11 mouse cellular contexts compared by ENCODE assay signal in genomic region chr4:150007444-150007843, GRCm38 (mm10). TPM values are rescaled to one million over a fixed set of nuclear protein-coding genes. Genes with fewer than 3 reads are reported as not detected.
DNase-seq lines count a peak whose midpoint lies in the region; ATAC-seq and TF ChIP-seq lines count a peak whose summit lies in the region.
"Had no signal": no experiment of that assay in that cellular context is flagged by ENCODE, and none has a peak within 500 bp of the region (broad histone marks: within the 10 kb centered on the region; RNA-seq: fewer than 3 reads in every experiment).

No protein-coding gene starts in this region.

- no peak for ATAC-seq in kidney, postnatal 0 days (replicated peaks; ENCODE audit: low FRiP score, low read depth)
- no peak for ATAC-seq in embryonic facial prominence, embryonic 14.5 days (ENCODE audit: low read depth)
- peak; percentile 13 for ATAC-seq in lung, postnatal 0 days
- no peak for ATAC-seq in forebrain, embryonic 11.5 days (replicated peaks; ENCODE audit: low FRiP score)
- ATAC-seq: CD4-positive, CD25-positive, alpha-beta regulatory T cell, adult 4 months had no signal

- H3K4me2 ChIP-seq in kidney, postnatal 0 days (ENCODE audit: low read length), result peak overlapping the region; percentile 89
- no peak overlapping the region for H3K4me2 ChIP-seq in embryonic facial prominence, embryonic 14.5 days (ENCODE audit: low read depth, low read length)
- peak overlapping the region; percentile 88 for H3K4me2 ChIP-seq in lung, postnatal 0 days (replicated peaks; ENCODE audit: low read depth, low read length)
- no peak overlapping the region for H3K4me2 ChIP-seq in forebrain, embryonic 11.5 days (ENCODE audit: low read depth, low read length, severe bottlenecking)

- H3K27ac ChIP-seq in kidney, postnatal 0 days, result peak overlapping the region; percentile 99
- H3K27ac ChIP-seq in embryonic facial prominence, embryonic 14.5 days (replicated peaks; ENCODE audit: low read depth, low read length), result no peak overlapping the region; the same call in 1 of the 2 replicates
- peak overlapping the region; percentile 97 for H3K27ac ChIP-seq in lung, postnatal 0 days (ENCODE audit: low read length)
- no peak overlapping the region for H3K27ac ChIP-seq in forebrain, embryonic 11.5 days (ENCODE audit: low read depth, low read length)

- H3K9ac ChIP-seq in kidney, postnatal 0 days (ENCODE audit: low read depth, low read length), result no peak overlapping the region
- H3K9ac ChIP-seq in embryonic facial prominence, embryonic 14.5 days (ENCODE audit: low read depth, low read length), result 0 out of 2 replicates have a peak overlapping the region, but pooled peaks have one; percentile 91
- 0 out of 2 replicates have a peak overlapping the region, but pooled peaks have one; percentile 81 for H3K9ac ChIP-seq in lung, postnatal 0 days (replicated peaks; ENCODE audit: low read depth)
- H3K9ac ChIP-seq in forebrain, embryonic 11.5 days (ENCODE audit: low read length), result no peak overlapping the region

- peak; percentile 54 for DNase-seq in gastrocnemius, adult 18-20 months (ENCODE audit: low spot score)
- DNase-seq in gastrocnemius, adult 8-10 months (ENCODE audit: low spot score in 2 of 2), result no peak
- DNase-seq in kidney, postnatal 0 days (ENCODE audit: low spot score), result peak; percentile 49
- DNase-seq in kidney, postnatal 36 days, result no peak
- no peak for DNase-seq in embryonic facial prominence, embryonic 14.5 days (ENCODE audit: low spot score)
- DNase-seq in lung, postnatal 0 days (ENCODE audit: low spot score), result peak; percentile 87
- DNase-seq in right cerebral cortex, postnatal 4 days, result no peak
- no peak for DNase-seq in forebrain, embryonic 11.5 days (ENCODE audit: low spot score)
- DNase-seq: forebrain, postnatal 0 days had no signal

- no peaks in the 10 kb centered on the region for H3K36me3 ChIP-seq in kidney, postnatal 0 days (ENCODE audit: insufficient read depth, low read length)
- no peaks in the 10 kb centered on the region for H3K36me3 ChIP-seq in embryonic facial prominence, embryonic 14.5 days (ENCODE audit: control insufficient read depth, insufficient read depth, low read length)
- no peaks in the 10 kb centered on the region for H3K36me3 ChIP-seq in lung, postnatal 0 days (ENCODE audit: insufficient read depth, low read length)
- no peaks in the 10 kb centered on the region for H3K36me3 ChIP-seq in forebrain, embryonic 11.5 days (ENCODE audit: control insufficient read depth, insufficient read depth, low read length)

- WGBS in kidney, postnatal 0 days, result 66% methylated on average over 3 of the region's 3 CpGs
- 85% methylated on average over 3 of the region's 3 CpGs for WGBS in embryonic facial prominence, embryonic 14.5 days
- WGBS in lung, postnatal 0 days, result 65% methylated on average over 3 of the region's 3 CpGs
- WGBS in forebrain, embryonic 11.5 days, result 90% methylated on average over 3 of the region's 3 CpGs

- H3K9me3 ChIP-seq in kidney, postnatal 0 days (replicated peaks; ENCODE audit: low read length), result no peaks in the 10 kb centered on the region
- H3K9me3 ChIP-seq in embryonic facial prominence, embryonic 14.5 days (ENCODE audit: control insufficient read depth, low read length), result no peaks in the 10 kb centered on the region
- H3K9me3 ChIP-seq in lung, postnatal 0 days (ENCODE audit: low read length), result no peaks in the 10 kb centered on the region
- no peaks in the 10 kb centered on the region for H3K9me3 ChIP-seq in forebrain, embryonic 11.5 days (ENCODE audit: control insufficient read depth, low read length)

- H3K4me3 ChIP-seq in kidney, postnatal 0 days (replicated peaks; ENCODE audit: low read depth, low read length), result peak overlapping the region; percentile 73; the same call in 1 of the 2 replicates
- H3K4me3 ChIP-seq in embryonic facial prominence, embryonic 14.5 days (ENCODE audit: low read depth, low read length), result no peak overlapping the region; the same call in 1 of the 2 replicates
- H3K4me3 ChIP-seq in lung, postnatal 0 days (ENCODE audit: low read depth, low read length), result peak overlapping the region; percentile 64
- no peak overlapping the region for H3K4me3 ChIP-seq in forebrain, embryonic 11.5 days (ENCODE audit: low read depth, low read length)

- no peaks in the 10 kb centered on the region for H3K27me3 ChIP-seq in kidney, postnatal 0 days (ENCODE audit: insufficient read depth, low read length)
- H3K27me3 ChIP-seq in embryonic facial prominence, embryonic 14.5 days (replicated peaks; ENCODE audit: control insufficient read depth, insufficient read depth, low read length), result no peaks in the 10 kb centered on the region
- no peaks in the 10 kb centered on the region for H3K27me3 ChIP-seq in lung, postnatal 0 days (replicated peaks; ENCODE audit: insufficient read depth, low read length)
- no peaks in the 10 kb centered on the region for H3K27me3 ChIP-seq in forebrain, embryonic 11.5 days (ENCODE audit: control insufficient read depth, insufficient read depth, low read length)

- TF ChIP-seq CTCF in kidney, postnatal 0 days (IDR thresholded peaks at IDR 0.05; ENCODE audit: low read depth), result no peak
- no peak for TF ChIP-seq CTCF in lung, postnatal 0 days (IDR thresholded peaks at IDR 0.05)

- peak; percentile 75 for TF ChIP-seq EP300 in lung, postnatal 0 days (IDR thresholded peaks at IDR 0.05)

- H3K4me1 ChIP-seq in kidney, postnatal 0 days (replicated peaks; ENCODE audit: insufficient read depth, low read length), result peaks cover 26% of the 10 kb centered on the region
- peaks cover 20% of the 10 kb centered on the region for H3K4me1 ChIP-seq in embryonic facial prominence, embryonic 14.5 days (ENCODE audit: control insufficient read depth, insufficient read depth, low read length)
- H3K4me1 ChIP-seq in lung, postnatal 0 days (ENCODE audit: insufficient read depth, low read depth, low read length), result peaks cover 9% of the 10 kb centered on the region
- no peaks in the 10 kb centered on the region for H3K4me1 ChIP-seq in forebrain, embryonic 11.5 days (replicated peaks; ENCODE audit: control insufficient read depth, insufficient read depth, low read length)

RNA-seq across cellular contexts. Expression of gene H6pd, which starts 1.4 kb away (rescaled TPM):
- 10 to 100 TPM; 45.5 to 56.8 TPM for total RNA-seq in gastrocnemius, adult 18-20 months (2021)
- total RNA-seq in gastrocnemius, adult 8-10 months (2022), result 10 to 100 TPM; 47.5 to 82.4 (median 65.4) TPM
- 27.2 and 27.8 TPM in 2 replicates for polyA plus RNA-seq in kidney, postnatal 0 days (2015; fragmentation: Nextera tagmentation; extraction: Ambion mirVana)
- 14.1 and 14.7 TPM in 2 replicates for polyA plus RNA-seq in embryonic facial prominence, embryonic 14.5 days (2014; fragmentation: Nextera tagmentation; extraction: Ambion mirVana)
- polyA plus RNA-seq in lung, postnatal 0 days (2015; fragmentation: Nextera tagmentation; extraction: Ambion mirVana), result 44.8 and 45.8 TPM in 2 replicates
- polyA plus RNA-seq in forebrain, embryonic 11.5 days (2014; fragmentation: Nextera tagmentation; extraction: Ambion mirVana), result 2.1 and 2.5 TPM in 2 replicates

RNA-seq across cellular contexts. Expression of gene Spsb1, which starts 52.6 kb away (rescaled TPM):
- 1 to 10 TPM; 5.9 to 9.6 TPM for total RNA-seq in gastrocnemius, adult 18-20 months (2021)
- 10 to 100 TPM in 1 of 4 experiments, 1 to 10 TPM in 3; 3.6 to 10.5 (median 4.7) TPM for total RNA-seq in gastrocnemius, adult 8-10 months (2022)
- polyA plus RNA-seq in kidney, postnatal 0 days (2015; fragmentation: Nextera tagmentation; extraction: Ambion mirVana), result 10.7 and 11.6 TPM in 2 replicates
- 16.3 and 19.6 TPM in 2 replicates for polyA plus RNA-seq in embryonic facial prominence, embryonic 14.5 days (2014; fragmentation: Nextera tagmentation; extraction: Ambion mirVana)
- 14.6 and 19.2 TPM in 2 replicates for polyA plus RNA-seq in lung, postnatal 0 days (2015; fragmentation: Nextera tagmentation; extraction: Ambion mirVana)
- polyA plus RNA-seq in forebrain, embryonic 11.5 days (2014; fragmentation: Nextera tagmentation; extraction: Ambion mirVana), result 7.5 and 7.8 TPM in 2 replicates
- total RNA-seq: common myeloid progenitor, adult 5-6 weeks had no signal

Comparison
In these comparisons a context has a peak if more than half of its experiments do, and no peak if none do; other contexts are left out.
1. DNase-seq: peak in gastrocnemius, adult 18-20 months (single experiment), kidney, postnatal 0 days (single experiment) and lung, postnatal 0 days (single experiment); none in gastrocnemius, adult 8-10 months (0 of 2), kidney, postnatal 36 days (0 of 2), embryonic facial prominence, embryonic 14.5 days (single experiment), right cerebral cortex, postnatal 4 days (single experiment) and forebrain, embryonic 11.5 days (single experiment).
2. H3K27ac ChIP-seq: peak in kidney, postnatal 0 days (single experiment) and lung, postnatal 0 days (single experiment); none in embryonic facial prominence, embryonic 14.5 days (single experiment) and forebrain, embryonic 11.5 days (single experiment).
3. H3K4me2 ChIP-seq: peak in kidney, postnatal 0 days (single experiment) and lung, postnatal 0 days (single experiment); none in embryonic facial prominence, embryonic 14.5 days (single experiment) and forebrain, embryonic 11.5 days (single experiment).
4. H3K4me3 ChIP-seq: peak in kidney, postnatal 0 days (single experiment) and lung, postnatal 0 days (single experiment); none in embryonic facial prominence, embryonic 14.5 days (single experiment) and forebrain, embryonic 11.5 days (single experiment).
5. H3K9ac ChIP-seq: peak in embryonic facial prominence, embryonic 14.5 days (single experiment) and lung, postnatal 0 days (single experiment); none in kidney, postnatal 0 days (single experiment) and forebrain, embryonic 11.5 days (single experiment).